Mouse (Mus musculus) hematopoietic multipotent progenitor cell, adult 10-12 weeks (in vitro differentiated cells): ENCODE data around the gene Mettl11b. TPM values are rescaled to one million over a fixed set of nuclear protein-coding genes. Genes with fewer than 3 reads are reported as not detected.

Source experiments
- polyA plus RNA-seq: library from polyadenylated mRNA; stranded (reverse); fragments of >175 nt; gene quantifications from 2 replicates; pipeline ENCODE4 v1.2.3, GENCODE M21; 2012; ENCODE audit warnings: low replicate concordance

Mettl11b gene
- not detected in 2 replicates for polyA plus RNA-seq

DNA sequence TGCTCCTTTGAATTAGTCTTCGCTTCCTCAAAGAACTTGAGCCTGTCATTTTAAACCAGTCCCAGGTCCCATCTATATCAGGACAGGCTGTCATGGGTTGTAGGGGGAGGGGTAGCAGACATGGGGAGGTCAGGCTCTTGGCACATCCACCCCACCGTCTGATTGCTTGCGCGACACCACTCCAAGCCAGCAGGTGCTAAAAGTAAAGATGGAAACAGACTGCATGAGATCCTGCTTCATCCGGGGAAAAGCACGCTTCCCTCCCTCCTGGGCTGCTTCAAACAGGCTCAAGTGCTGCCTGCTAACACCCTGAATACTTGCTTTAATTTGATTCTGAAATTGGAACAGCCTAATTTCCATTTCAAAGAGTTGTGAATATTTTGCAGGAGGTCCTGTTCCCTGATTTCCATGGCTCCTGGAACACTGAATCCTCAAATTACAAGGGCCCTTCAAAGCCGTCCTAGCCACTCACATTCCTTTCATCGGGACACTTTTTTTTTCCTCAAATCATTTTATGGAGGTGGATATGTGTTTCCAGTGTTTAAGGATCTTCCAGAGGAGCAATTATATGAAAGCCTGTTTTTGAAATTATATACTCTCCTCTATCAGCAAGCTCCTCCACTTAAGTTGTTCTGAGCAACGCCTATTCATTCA lies at the start of gene Mettl11b:
TSS of gene Mettl11b (minus strand) at position 127 of the 654 bp plus-strand sequence.

Other genes starting within 250 kb of the Mettl11b start
- 0.40 and 1.4 TPM in 2 replicates for gene Kifap3, start 54.4 kb upstream of the Mettl11b start, polyA plus RNA-seq
- gene Scyl3, start 203.9 kb upstream of the Mettl11b start, polyA plus RNA-seq = 6.8 and 8.1 TPM in 2 replicates